Mouse (Mus musculus) forebrain, embryonic 14.5 days (tissue): ENCODE measurements around the gene Atp6ap1l. TPM values are rescaled to one million over a fixed set of nuclear protein-coding genes. Genes with fewer than 3 reads are reported as not detected.
A peak's percentile ranks its signal among the peaks of the same experiment; 100 is the strongest.
"Not testable (repeated sequence)": the region's sequence is repeated elsewhere in the genome, so short reads cannot be mapped to it uniquely, and the experiment has no call there.

Experiments
- ATAC-seq: fragments of 200-750 bp; cut with Nextera tagmentation; 2 replicates; pipeline ENCODE4 v1.8.0; 2017; ENCODE audit warnings: mild to moderate bottlenecking, moderate library complexity
- DNase-seq: peaks from one replicate; pipeline ENCODE4 v3.0.0-alpha.2; 2015; ENCODE audit warnings: low spot score
- H3K27ac ChIP-seq: fragments of 300-500 bp; sonication (generic); 2 replicates; pipeline ENCODE4 v1.5.1; 2014; ENCODE audit warnings: low read depth, mild to moderate bottlenecking, control low read depth, low read length, moderate library complexity
- H3K27me3 ChIP-seq: fragments of 300-500 bp; sonication (generic); replicated peaks from 2 replicates; pipeline ENCODE4 v1.6.1; 2014; ENCODE audit warnings: low read length, control low read depth, mixed read lengths; ENCODE audit not compliant: control insufficient read depth, insufficient read depth
- H3K36me3 ChIP-seq: fragments of 300-500 bp; sonication (generic); 2 replicates; pipeline ENCODE4 v1.6.1; 2014; ENCODE audit warnings: low read length, control low read depth; ENCODE audit not compliant: control insufficient read depth, insufficient read depth
- H3K4me1 ChIP-seq: fragments of 300-500 bp; sonication (generic); 2 replicates; pipeline ENCODE4 v1.6.1; 2014; ENCODE audit warnings: antibody characterized with exemption, low read length, control low read depth; ENCODE audit not compliant: control insufficient read depth, insufficient read depth
- H3K4me2 ChIP-seq: fragments of 300-500 bp; sonication (generic); 2 replicates; pipeline ENCODE4 v1.6.1; 2014; ENCODE audit warnings: mild to moderate bottlenecking, control low read depth, low read length
- H3K4me3 ChIP-seq: fragments of 300-500 bp; sonication (generic); 2 replicates; pipeline ENCODE4 v1.5.1; 2014; ENCODE audit warnings: low read depth, low read length, control low read depth
- H3K9ac ChIP-seq: fragments of 300-500 bp; sonication (generic); 2 replicates; pipeline ENCODE4 v1.6.1; 2014; ENCODE audit warnings: mild to moderate bottlenecking, low read length, control low read depth, moderate library complexity
- H3K9me3 ChIP-seq: fragments of 300-500 bp; sonication (generic); replicated peaks from 2 replicates; pipeline ENCODE4 v1.6.1; 2016; ENCODE audit warnings: low read length, control low read depth, mixed read lengths; ENCODE audit not compliant: control insufficient read depth
- WGBS: fragments of 180-500 bp; shearing (Covaris S2); extraction: QIAGEN DNeasy Blood & Tissue Kit; methylation state at CpG from one replicate; pipeline ENCODE4 v1.1.7; 2014; 5-methylcytosine and 5-hydroxymethylcytosine counted together
- polyA plus RNA-seq: library from polyadenylated mRNA; unstranded; fragments of >200 nt; fragmentation: Nextera tagmentation; extraction: Ambion mirVana; gene quantifications from 2 replicates; pipeline ENCODE4 v1.2.1, GENCODE M21; 2014

The Atp6ap1l gene
- polyA plus RNA-seq, 1 experiment from 2014 or later: 4.5 TPM

- no peaks in the 10 kb centered on the region for H3K27me3 ChIP-seq
- ATAC-seq: no peak
- peaks cover 4% of the 10 kb centered on the region; the same call in 1 of the 2 replicates for H3K4me1 ChIP-seq
- 90% methylated on average over 5 of the region's 5 CpGs for WGBS
- H3K4me3 ChIP-seq: no peak overlapping the region
- H3K27ac ChIP-seq: no peak overlapping the region
- H3K4me2 ChIP-seq: no peak overlapping the region
- peaks cover 33% of the 10 kb centered on the region for H3K36me3 ChIP-seq
- no peak for DNase-seq
- H3K9ac ChIP-seq: no peak overlapping the region
- H3K9me3 ChIP-seq: no peaks in the 10 kb centered on the region
Measured at GRCm38 (mm10) chr13:90925191-90925590, 20.0 kb upstream of the Atp6ap1l start.

DNA sequence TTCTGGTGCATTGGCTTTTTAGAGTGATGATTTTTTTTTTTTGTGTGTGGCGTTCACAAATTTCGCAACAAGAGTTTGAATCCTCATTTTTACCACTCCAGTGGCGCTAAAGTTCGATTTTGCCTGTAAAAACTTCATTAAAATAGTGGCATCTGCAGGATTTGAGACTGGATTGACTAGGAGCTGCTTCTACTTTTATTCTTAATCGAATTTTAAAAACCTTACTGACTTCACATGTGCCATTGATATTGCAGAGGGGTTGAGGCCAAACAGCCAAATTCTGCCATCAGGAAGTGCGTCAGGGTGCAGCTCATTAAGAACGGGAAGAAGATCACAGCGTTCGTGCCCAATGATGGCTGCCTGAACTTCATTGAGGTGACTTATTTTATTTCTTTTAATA lies 18.9 kb upstream of the Atp6ap1l start:
- no peak for DNase-seq
- H3K4me2 ChIP-seq: peak overlapping the region; percentile 77
- no peak overlapping the region for H3K27ac ChIP-seq
- H3K9me3 ChIP-seq: no peaks in the 10 kb centered on the region
- 44% methylated on average over 9 of the region's 9 CpGs for WGBS
- peaks cover 4% of the 10 kb centered on the region; the same call in 1 of the 2 replicates for H3K4me1 ChIP-seq
- no peak for ATAC-seq
- peak overlapping the region; percentile 95 for H3K9ac ChIP-seq
- H3K4me3 ChIP-seq: peak overlapping the region; percentile 89
- peaks cover 33% of the 10 kb centered on the region for H3K36me3 ChIP-seq
- H3K27me3 ChIP-seq: no peaks in the 10 kb centered on the region

- not testable (repeated sequence) for H3K4me1 ChIP-seq, DNase-seq, H3K9me3 ChIP-seq, H3K27ac ChIP-seq, H3K27me3 ChIP-seq, ATAC-seq
- H3K4me3 ChIP-seq: peak overlapping the region; percentile 89
- H3K36me3 ChIP-seq: peaks cover 33% of the 10 kb centered on the region
- H3K4me2 ChIP-seq: peak overlapping the region; percentile 77
- H3K9ac ChIP-seq: peak overlapping the region; percentile 95
- WGBS: 2% methylated on average over 13 of the region's 13 CpGs
Measured at GRCm38 (mm10) chr13:90923617-90924016, 18.5 kb upstream of the Atp6ap1l start.

DNA sequence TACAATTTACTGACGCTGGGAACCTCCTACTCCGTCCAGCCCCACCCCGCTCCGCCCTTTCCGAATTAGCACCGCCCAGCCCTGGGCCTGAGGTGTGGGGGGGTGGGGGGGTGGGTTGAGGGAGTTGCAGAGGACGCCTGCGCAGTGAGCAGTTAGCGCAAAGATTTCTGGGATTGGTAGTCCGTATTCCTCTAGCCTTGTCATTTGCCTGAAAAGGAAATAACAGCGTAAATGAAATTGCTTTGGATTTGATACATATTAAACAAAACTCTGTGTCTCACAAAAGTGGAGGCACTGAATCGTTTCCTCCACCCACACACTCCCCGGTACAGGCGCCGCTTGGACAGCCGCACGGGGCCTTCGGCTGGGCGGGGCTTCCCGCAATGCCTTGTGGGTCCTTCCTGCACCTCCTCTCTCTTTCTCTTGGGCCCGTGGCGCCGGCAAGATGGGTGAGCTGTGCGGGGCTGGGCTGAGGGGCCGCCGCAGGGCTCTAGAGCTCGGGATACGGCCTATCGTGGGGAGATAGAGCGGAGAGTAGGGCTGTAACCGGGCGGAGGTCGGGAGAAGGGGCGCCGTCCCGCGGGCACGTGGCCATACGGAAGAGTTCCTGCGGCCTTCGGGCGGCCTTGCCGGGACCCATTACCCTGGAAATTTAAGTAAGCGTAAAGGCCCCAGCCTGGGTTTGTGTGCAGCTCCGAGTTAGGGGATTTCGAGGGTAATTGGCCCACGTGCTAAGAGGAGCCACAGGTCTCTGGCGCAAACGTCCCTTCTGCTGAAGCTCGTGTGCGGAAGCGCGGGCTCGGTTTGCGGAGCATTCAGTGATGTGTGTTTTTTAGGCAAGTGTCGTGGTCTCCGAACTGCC lies 17.8 kb upstream of the Atp6ap1l start, which contains the start of gene Rps23:
Rps23 (plus strand) TSS at position 208 of the 862 bp plus-strand sequence.
- WGBS: 0% methylated on average over 57 of the region's 57 CpGs
- Histone ChIP-seq H3K4me1 (peaks cover 4% of the 10 kb centered on the region; the same call in 1 of the 2 replicates), H3K9ac (peak within 1 kb of the TSS; percentile 95), H3K36me3 (peaks cover 33% of the 10 kb centered on the region), H3K9me3 (no peaks in the 10 kb centered on the region), H3K4me3 (peak within 1 kb of the TSS; percentile 89), H3K4me2 (peak within 1 kb of the TSS; percentile 77), H3K27me3 (no peaks in the 10 kb centered on the region), H3K27ac (peak within 1 kb of the TSS; percentile 74)
- DNase-seq (peak; percentile 97), ATAC-seq (peak; percentile 98)

GRCm38 (mm10) chr13:90914721-90915120 lies 9.6 kb upstream of the Atp6ap1l start:
- DNase-seq (no peak), ATAC-seq (no peak)
- 96% methylated on average over 4 of the region's 4 CpGs for WGBS
- H3K9ac ChIP-seq: no peak overlapping the region
- H3K27ac ChIP-seq: 0 out of 2 replicates have a peak overlapping the region, but pooled peaks have one; percentile 27
- H3K27me3 ChIP-seq: no peaks in the 10 kb centered on the region
- H3K4me2 ChIP-seq: no peak overlapping the region
- H3K9me3 ChIP-seq: no peaks in the 10 kb centered on the region
- 0 out of 2 replicates have a peak, but pooled peaks cover 7% of the 10 kb centered on the region for H3K4me1 ChIP-seq
- no peaks in the 10 kb centered on the region for H3K36me3 ChIP-seq
- no peak overlapping the region for H3K4me3 ChIP-seq

- Histone ChIP-seq H3K27me3 (no peaks in the 10 kb centered on the region), H3K27ac (peak overlapping the region; percentile 57), H3K9ac (no peak overlapping the region), H3K9me3 (no peaks in the 10 kb centered on the region), H3K4me3 (no peak overlapping the region), H3K4me2 (peak overlapping the region; percentile 22; the same call in 1 of the 2 replicates), H3K4me1 (0 out of 2 replicates have a peak, but pooled peaks cover 7% of the 10 kb centered on the region), H3K36me3 (no peaks in the 10 kb centered on the region)
- ATAC-seq (peak; percentile 54; the same call in 1 of the 2 replicates), DNase-seq (peak; percentile 14)
- WGBS: 41% methylated on average over 7 of the region's 7 CpGs
Measured at GRCm38 (mm10) chr13:90913675-90914192, 8.6 kb upstream of the Atp6ap1l start.

DNA sequence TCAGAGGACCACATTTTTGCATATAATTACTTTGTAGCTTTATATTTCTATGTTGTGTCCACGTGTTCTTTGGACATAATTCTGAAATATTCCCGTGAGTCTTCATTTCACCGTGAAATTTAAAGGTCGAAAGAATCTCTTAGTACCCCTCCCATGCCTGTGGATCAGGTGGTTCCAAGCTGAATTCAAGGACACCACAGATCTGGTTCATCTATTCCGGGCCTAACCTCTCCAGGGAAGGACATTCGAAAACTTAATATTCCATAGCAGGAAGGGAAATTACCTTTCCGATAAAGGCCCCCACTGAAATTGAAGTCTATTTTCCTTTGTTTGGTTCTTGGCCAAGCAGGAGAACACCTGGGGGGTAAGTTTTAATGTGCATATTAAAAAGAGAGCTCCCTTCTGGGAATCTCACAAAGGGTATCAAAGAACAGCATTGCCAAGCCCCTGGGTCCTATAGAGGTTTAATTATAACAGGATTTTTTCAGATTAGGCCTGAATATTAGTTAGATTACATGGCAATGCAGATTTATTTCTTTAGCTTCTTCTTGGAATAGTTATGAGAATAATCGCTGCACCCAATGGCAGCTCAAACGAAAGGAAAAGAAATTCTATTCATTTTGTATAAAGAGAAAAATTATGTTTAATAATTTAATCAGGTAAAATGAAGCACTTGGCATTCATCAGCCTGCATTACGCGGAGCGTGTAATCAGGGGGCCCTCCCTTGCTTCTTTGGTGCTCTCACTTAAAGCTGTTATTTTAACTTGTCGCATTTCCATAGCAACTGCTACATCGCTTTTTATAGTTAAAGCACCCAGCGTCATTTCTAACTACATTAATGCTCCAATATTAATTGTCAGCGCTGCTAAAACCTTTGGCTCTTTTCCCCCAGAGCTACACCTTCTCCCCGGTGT lies 7.9 kb upstream of the Atp6ap1l start:
- Histone ChIP-seq H3K4me3 (no peak overlapping the region), H3K9me3 (no peaks in the 10 kb centered on the region), H3K36me3 (no peaks in the 10 kb centered on the region), H3K9ac (no peak overlapping the region), H3K27ac (peak overlapping the region; percentile 57), H3K27me3 (no peaks in the 10 kb centered on the region), H3K4me2 (peak overlapping the region; percentile 22; the same call in 1 of the 2 replicates), H3K4me1 (0 out of 2 replicates have a peak, but pooled peaks cover 7% of the 10 kb centered on the region)
- ATAC-seq (peak; percentile 79), DNase-seq (peak; percentile 78)
- WGBS: 39% methylated on average over 17 of the region's 17 CpGs

DNA sequence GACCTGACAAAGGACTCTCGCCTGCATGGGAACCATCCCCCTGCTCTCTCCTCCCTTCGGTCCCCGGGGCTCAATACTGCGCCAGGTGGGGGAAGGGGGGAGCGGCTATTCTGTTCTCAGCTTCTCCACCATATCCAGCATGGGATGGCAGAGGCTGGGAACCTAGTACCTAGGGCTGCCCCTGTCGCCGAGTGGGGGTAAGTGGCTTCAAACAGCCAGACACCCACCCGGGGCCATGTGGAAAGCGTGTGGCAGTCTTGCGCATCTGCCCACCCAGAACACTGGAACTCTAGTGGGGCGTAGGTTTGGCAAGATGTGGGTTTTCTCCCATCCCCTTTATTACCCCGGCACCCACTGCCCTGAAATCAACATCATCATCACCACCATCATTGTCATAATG lies 2.2 kb upstream of the Atp6ap1l start:
- Histone ChIP-seq H3K4me1 (no peaks in the 10 kb centered on the region), H3K27me3 (no peaks in the 10 kb centered on the region), H3K4me2 (no peak overlapping the region), H3K36me3 (no peaks in the 10 kb centered on the region), H3K4me3 (no peak overlapping the region), H3K27ac (no peak overlapping the region), H3K9me3 (no peaks in the 10 kb centered on the region), H3K9ac (no peak overlapping the region)
- DNase-seq: no peak
- ATAC-seq: no peak
- WGBS: 87% methylated on average over 12 of the region's 12 CpGs
